Mouse (Mus musculus) olfactory bulb, adult 2 months (tissue): ENCODE data around the gene Prcd. TPM values are rescaled to one million over a fixed set of nuclear protein-coding genes. Genes with fewer than 3 reads are reported as not detected.

Experiments used
- H3K27ac ChIP-seq: fragments of 200-500 bp; 2 replicates; pipeline ENCODE4 v1.5.1; 2012; ENCODE audit warnings: low read depth, low read length; ENCODE audit not compliant: insufficient read depth
- H3K4me1 ChIP-seq: fragments of 200-500 bp; 2 replicates; pipeline ENCODE4 v1.6.1; 2012; ENCODE audit warnings: low read length; ENCODE audit not compliant: control insufficient read depth, insufficient read depth
- H3K4me3 ChIP-seq: fragments of 200-500 bp; 2 replicates; pipeline ENCODE4 v1.5.1; 2012; ENCODE audit warnings: mild to moderate bottlenecking, low read depth, low read length, moderate library complexity; ENCODE audit not compliant: insufficient read depth
- CTCF ChIP-seq: fragments of 200-500 bp; IDR thresholded peaks from 2 replicates; pipeline ENCODE4 v1.5.1; 2012; ENCODE audit warnings: low read depth, mild to moderate bottlenecking, low read length, moderate library complexity; ENCODE audit not compliant: insufficient read depth
- POLR2A ChIP-seq: fragments of 200-500 bp; IDR thresholded peaks from 2 replicates; pipeline ENCODE4 v1.6.1; 2012; ENCODE audit warnings: mild to moderate bottlenecking, low read depth, low read length, moderate library complexity; ENCODE audit not compliant: insufficient read depth
- WGBS: fragments of 180-500 bp; shearing (Covaris S2); methylation state at CpG from one replicate; pipeline ENCODE4 v1.1.7; 2018; 5-methylcytosine and 5-hydroxymethylcytosine counted together
- polyA plus RNA-seq: library from polyadenylated mRNA; stranded (reverse); fragments of >200 nt; gene quantifications from 2 replicates; pipeline ENCODE4 v1.2.4, GENCODE M21; 2012; ENCODE audit warnings: low replicate concordance; ENCODE audit not compliant: missing spikeins, insufficient read depth, insufficient read length

The Prcd gene
- polyA plus RNA-seq, 1 experiment, result not detected

DNA sequence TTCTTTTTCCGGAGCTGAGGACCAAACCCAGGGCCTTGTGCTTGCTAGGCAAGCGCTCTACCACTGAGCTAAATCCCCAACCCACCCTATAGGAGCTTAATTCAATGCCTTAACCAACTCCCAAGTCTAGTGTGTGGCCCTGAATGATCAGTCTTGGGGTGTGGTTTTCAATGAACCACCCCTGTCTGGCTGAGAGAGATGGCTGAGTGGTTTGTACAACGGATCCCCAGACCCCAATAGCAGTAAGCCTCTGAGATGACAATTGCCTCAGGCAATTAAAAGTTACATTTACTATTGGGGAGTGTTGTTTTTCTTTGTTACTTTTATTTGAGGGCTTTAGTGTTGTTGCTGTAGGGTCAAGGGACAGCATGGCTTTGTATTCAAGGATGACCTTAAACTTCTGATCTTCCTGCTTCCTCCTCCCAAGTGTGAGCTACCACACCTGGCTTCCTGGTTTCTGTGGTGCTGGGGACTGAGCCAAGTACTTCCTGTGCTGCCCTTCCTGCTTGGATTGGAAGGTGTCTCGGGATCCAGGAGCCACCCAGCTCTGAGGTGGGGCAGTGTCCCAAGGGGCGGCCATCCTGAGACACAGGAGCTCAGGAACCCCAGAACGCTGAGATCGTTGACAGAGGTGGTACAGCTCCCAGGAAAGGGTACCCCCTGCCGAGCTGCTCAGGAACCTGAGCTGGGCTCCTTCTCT, 51.2 kb downstream of the Prcd start:
- TF ChIP-seq POLR2A (no peak), CTCF (no peak)
- Histone ChIP-seq H3K4me3 (no peak overlapping the region), H3K27ac (no peak overlapping the region), H3K4me1 (no peaks in the 10 kb centered on the region)
- 95% methylated on average over 8 of the region's 8 CpGs for WGBS

DNA sequence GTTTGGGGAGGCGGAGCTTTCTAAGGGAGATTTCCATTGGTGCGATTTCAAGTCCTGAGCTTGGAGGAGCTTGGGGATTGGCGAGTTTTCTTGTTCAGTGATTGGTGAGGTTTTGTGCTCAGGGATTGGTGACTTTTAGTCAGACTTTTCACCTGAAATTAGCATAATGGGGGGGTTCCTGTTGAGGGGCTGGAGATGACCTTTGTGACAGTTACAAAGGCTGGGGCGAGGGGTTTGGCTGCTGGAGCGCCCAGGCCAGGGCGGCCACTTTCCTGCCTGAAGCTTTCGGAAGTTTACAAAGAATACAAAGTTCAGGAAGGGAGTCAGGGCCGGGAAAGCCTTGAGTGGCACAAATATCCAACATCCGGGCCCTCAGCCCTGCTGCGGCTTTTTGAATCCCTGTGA, 51.9 kb downstream of the Prcd start:
- TF ChIP-seq CTCF, result no peak
- no peak for TF ChIP-seq POLR2A
- Histone ChIP-seq H3K27ac (no peak overlapping the region), H3K4me3 (no peak overlapping the region), H3K4me1 (no peaks in the 10 kb centered on the region)
- WGBS, result 93% methylated on average over 10 of the region's 10 CpGs

DNA sequence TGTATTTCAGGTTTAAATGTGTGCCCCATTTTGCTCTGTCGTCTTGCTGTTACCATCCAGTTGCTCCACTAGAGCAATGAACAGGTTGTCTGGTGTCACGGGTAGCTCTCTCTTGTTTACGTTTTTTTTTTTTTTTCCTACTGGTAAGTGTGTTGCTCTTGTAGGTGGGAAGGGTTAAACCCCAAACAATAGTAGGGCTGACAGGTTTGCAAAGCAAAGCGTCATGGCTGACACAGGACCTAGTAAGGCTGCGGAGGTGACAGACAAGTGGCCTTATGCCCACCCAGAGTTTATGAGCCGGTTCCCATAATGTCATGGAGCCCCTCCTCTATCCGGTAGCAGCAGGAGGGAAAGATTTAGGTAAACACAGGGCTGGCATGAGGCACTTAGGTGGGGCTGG, 53.0 kb downstream of the Prcd start:
- Histone ChIP-seq H3K4me1 (no peaks in the 10 kb centered on the region), H3K4me3 (no peak overlapping the region), H3K27ac (no peak overlapping the region)
- TF ChIP-seq CTCF, result no peak
- TF ChIP-seq POLR2A, result no peak
- 63% methylated on average over 7 of the region's 7 CpGs for WGBS

DNA sequence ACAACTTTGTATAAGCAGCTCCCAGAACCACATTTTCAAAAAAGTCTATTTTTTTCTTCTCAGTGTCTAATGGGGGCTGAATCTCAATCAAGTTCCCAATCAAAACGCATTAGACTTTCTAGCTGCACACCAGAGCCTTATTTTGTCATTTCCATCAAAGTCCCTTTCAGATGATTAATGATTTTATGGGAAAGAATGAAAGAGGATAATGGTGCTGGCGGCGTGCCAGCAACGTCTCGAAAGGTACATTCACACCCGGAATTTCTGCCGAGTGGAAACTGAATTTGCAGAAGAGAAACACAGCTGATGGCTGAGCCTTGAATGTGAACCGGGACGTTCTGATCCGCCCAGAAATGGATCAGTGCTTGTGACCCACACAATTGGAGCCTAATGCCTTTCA, 56.8 kb downstream of the Prcd start:
- Histone ChIP-seq H3K4me1 (no peaks in the 10 kb centered on the region), H3K27ac (no peak overlapping the region), H3K4me3 (no peak overlapping the region)
- TF ChIP-seq CTCF, result no peak
- no peak for TF ChIP-seq POLR2A
- WGBS, result 33% methylated on average over 10 of the region's 10 CpGs

DNA sequence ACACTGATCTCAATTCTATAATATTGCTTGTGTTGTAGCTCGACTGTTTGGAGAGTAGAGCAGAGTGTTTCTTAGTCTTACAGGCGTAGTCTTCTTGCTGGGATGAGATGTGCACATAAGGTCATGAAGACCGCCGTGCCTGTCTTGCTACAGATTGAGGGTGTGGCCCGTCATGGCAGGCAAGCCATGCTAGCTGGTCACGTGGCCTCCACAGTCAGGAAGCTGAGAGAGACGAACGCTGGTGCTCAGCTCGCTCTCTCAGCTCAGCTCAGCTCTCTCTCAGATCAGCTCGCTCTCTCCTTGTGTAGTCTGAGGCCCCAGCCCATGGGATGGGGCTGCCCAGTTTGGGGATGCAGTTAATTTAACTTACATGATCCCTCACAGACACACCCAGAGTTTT, 57.5 kb downstream of the Prcd start:
- 95% methylated on average over 10 of the region's 10 CpGs for WGBS
- H3K4me3 ChIP-seq, result no peak overlapping the region
- no peaks in the 10 kb centered on the region for H3K4me1 ChIP-seq
- no peak overlapping the region for H3K27ac ChIP-seq
- TF ChIP-seq CTCF, result no peak

DNA sequence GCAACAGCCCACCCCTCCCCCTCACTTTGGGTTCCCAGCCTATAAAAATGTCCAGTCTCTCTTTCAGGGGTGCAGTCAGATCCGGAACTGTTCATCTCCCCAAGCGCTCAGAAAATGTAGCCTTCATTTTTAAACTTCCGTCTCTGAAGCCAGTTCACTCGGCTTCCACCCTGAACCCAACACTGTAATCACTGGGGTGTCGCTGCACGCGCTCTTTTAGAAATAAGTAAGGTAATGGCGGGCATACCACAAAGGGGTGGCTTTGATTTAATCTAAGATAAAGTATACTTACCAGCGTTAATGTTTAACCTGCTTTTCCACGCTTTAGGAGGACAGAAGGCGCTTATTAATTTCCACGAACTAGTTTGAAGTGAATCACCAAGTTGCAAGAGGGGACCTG, 60.7 kb downstream of the Prcd start:
- no peak overlapping the region for H3K27ac ChIP-seq
- H3K4me1 ChIP-seq, result no peaks in the 10 kb centered on the region
- 88% methylated on average over 12 of the region's 12 CpGs for WGBS
- no peak for TF ChIP-seq POLR2A
- TF ChIP-seq CTCF, result no peak
- no peak overlapping the region for H3K4me3 ChIP-seq

Other genes with a start within 250 kb of the Prcd start
- 199 TPM in 1 of 2 replicates, not detected in the other for gene Rnf157, start 240.5 kb upstream of the Prcd start, polyA plus RNA-seq
- not detected in 2 replicates for gene Ubald2, start 219.4 kb upstream of the Prcd start, polyA plus RNA-seq
- gene Qrich2, start 187.3 kb upstream of the Prcd start, polyA plus RNA-seq, result not detected in 2 replicates
- gene Prpsap1, start 159.3 kb upstream of the Prcd start, polyA plus RNA-seq, result not detected in 2 replicates
- gene Sphk1, start 122.6 kb upstream of the Prcd start, polyA plus RNA-seq, result not detected in 2 replicates
- gene Ube2o, start 72.1 kb upstream of the Prcd start, polyA plus RNA-seq, result not detected in 2 replicates
- not detected in 2 replicates for gene Aanat, start 67.1 kb upstream of the Prcd start, polyA plus RNA-seq
- gene Rhbdf2, start 26.5 kb upstream of the Prcd start, polyA plus RNA-seq, result not detected in 2 replicates
- gene Cygb, start 779 bp downstream of the Prcd start, polyA plus RNA-seq, result not detected in 2 replicates
- not detected in 2 replicates for gene St6galnac1, start 122.0 kb downstream of the Prcd start, polyA plus RNA-seq
- not detected in 2 replicates for gene Mxra7, start 174.5 kb downstream of the Prcd start, polyA plus RNA-seq
- gene Mettl23, start 189.7 kb downstream of the Prcd start, polyA plus RNA-seq, result not detected in 2 replicates
- not detected in 2 replicates for gene Jmjd6, start 189.9 kb downstream of the Prcd start, polyA plus RNA-seq
- not detected in 2 replicates for gene Mfsd11, start 198.9 kb downstream of the Prcd start, polyA plus RNA-seq
- not detected in 2 replicates for gene Srsf2, start 199.6 kb downstream of the Prcd start, polyA plus RNA-seq